Mouse (Mus musculus): ENCODE measurements around the gene Nrip2. TPM values are rescaled to one million over a fixed set of nuclear protein-coding genes. Genes with fewer than 3 reads are reported as not detected.

The Nrip2 gene
- polyA plus RNA-seq (2015; fragmentation: Nextera tagmentation; extraction: Ambion mirVana): 3.8 and 5.2 TPM in 2 replicates

GRCm38 (mm10) chr6:128398996-128399395, at the start of gene Nrip2:
TSS of gene Nrip2 (plus strand) at chr6:128399296.
- Histone ChIP-seq H3K4me3 (peak within 1 kb of the TSS; percentile 3), H3K4me1 (peaks cover 11% of the 10 kb centered on the region; the same call in 1 of the 2 replicates), H3K36me3 (ENCODE audit: poor library complexity, severe bottlenecking) (no peaks in the 10 kb centered on the region), H3K27me3 (no peaks in the 10 kb centered on the region), H3K27ac (peak within 1 kb of the TSS; percentile 4; the same call in 1 of the 2 replicates), H3K4me2 (peak within 1 kb of the TSS; percentile 37), H3K9ac (peak within 1 kb of the TSS; percentile 27; the same call in 1 of the 2 replicates), H3K9me3 (replicated peaks) (no peaks in the 10 kb centered on the region)
- ATAC-seq: no peak
- WGBS: 86% methylated on average over 3 of the region's 3 CpGs

DNA sequence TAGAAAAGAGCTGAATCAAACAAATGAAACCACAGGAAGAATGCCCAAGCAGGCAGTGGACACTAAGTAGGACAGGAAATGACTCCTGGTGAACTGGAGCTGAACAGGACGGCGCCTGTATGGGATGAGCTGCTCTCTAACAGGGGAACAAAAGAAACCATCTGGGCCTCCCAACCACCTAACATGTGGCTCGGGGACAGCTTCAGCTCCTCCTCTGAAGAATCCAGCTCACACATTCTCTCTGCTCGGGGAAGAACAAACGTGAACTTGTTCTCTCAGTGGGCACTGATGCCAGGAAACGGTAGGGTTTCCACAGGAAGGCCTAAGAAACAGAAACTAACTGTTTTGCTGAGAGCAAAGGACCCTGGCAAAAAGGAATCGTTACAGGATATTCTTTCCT, 49.4 kb upstream of the Nrip2 start:
- Histone ChIP-seq H3K36me3 (ENCODE audit: poor library complexity, severe bottlenecking) (peaks cover 12% of the 10 kb centered on the region), H3K27ac (no peak overlapping the region; the same call in 1 of the 2 replicates), H3K9ac (no peak overlapping the region), H3K4me3 (no peak overlapping the region), H3K27me3 (no peaks in the 10 kb centered on the region), H3K9me3 (replicated peaks) (no peaks in the 10 kb centered on the region), H3K4me1 (peaks cover 12% of the 10 kb centered on the region), H3K4me2 (no peak overlapping the region)
- 58% methylated on average over 7 of the region's 7 CpGs for WGBS
- ATAC-seq: no peak

GRCm38 (mm10) chr6:128354140-128354539, 45.0 kb upstream of the Nrip2 start:
- WGBS: 32% methylated on average over 3 of the region's 3 CpGs

GRCm38 (mm10) chr6:128355201-128355681, 43.9 kb upstream of the Nrip2 start:
- ATAC-seq: peak; percentile 78
- Histone ChIP-seq H3K4me1 (peaks cover 25% of the 10 kb centered on the region), H3K27ac (peak overlapping the region; percentile 88), H3K9me3 (replicated peaks) (no peaks in the 10 kb centered on the region), H3K27me3 (no peaks in the 10 kb centered on the region), H3K9ac (peak overlapping the region; percentile 86), H3K4me3 (peak overlapping the region; percentile 73), H3K4me2 (peak overlapping the region; percentile 72), H3K36me3 (ENCODE audit: poor library complexity, severe bottlenecking) (peaks cover 35% of the 10 kb centered on the region)
- under 1% methylated on average over 25 of the region's 28 CpGs for WGBS

More at GRCm38 (mm10) chr6:128354140-128354539, 45.0 kb upstream of the Nrip2 start:
- H3K4me3 ChIP-seq: peak overlapping the region; percentile 73
- no peaks in the 10 kb centered on the region for H3K9me3 ChIP-seq (replicated peaks)
- peaks cover 35% of the 10 kb centered on the region for H3K36me3 ChIP-seq (ENCODE audit: poor library complexity, severe bottlenecking)
- H3K4me2 ChIP-seq: peak overlapping the region; percentile 72
- H3K4me1 ChIP-seq: peaks cover 18% of the 10 kb centered on the region
- H3K9ac ChIP-seq: no peak overlapping the region; the same call in 1 of the 2 replicates
- H3K27me3 ChIP-seq: no peaks in the 10 kb centered on the region
- no peak for ATAC-seq
- H3K27ac ChIP-seq: no peak overlapping the region

DNA sequence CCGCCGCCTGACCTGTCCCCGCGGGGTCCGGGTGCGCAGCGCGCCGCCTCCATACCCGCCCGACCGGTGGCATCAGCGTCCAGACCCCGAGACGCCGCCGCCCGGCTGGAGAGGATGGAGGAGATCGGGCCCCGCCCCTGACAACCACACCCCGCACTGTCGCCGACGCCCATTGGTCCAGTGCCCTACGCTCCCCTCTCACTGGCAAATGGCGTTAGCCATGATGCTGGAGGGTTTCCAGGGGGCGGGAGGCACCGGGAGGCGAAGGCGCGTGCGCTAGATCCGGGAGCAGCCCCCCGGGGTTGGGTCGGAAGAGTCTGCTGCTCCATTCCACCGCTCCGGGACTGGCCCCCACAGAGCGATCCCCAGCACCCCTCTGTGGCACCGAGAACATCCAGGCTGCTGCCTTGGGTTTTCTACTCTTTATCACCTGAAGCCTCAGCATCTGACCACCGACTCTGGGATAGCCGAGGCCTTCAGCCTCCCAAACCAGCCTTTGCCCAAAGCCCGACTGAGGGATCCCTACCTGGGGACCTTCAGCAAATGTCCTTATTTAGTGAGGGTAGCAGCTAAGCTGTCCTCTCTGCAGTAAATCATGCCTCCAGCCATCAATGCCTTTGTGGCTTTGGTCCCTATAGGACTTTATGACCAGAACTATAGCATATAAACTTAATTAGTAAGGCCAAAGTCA, 43.2 kb upstream of the Nrip2 start, which contains the start of gene Tulp3:
TSS of gene Tulp3 (minus strand) at position 126 of the 691 bp plus-strand sequence.
- peak; percentile 99 for ATAC-seq
- no peaks in the 10 kb centered on the region for H3K9me3 ChIP-seq (replicated peaks)
- H3K4me2 ChIP-seq: peak within 1 kb of the TSS; percentile 72
- H3K36me3 ChIP-seq (ENCODE audit: poor library complexity, severe bottlenecking): peaks cover 28% of the 10 kb centered on the region
- H3K4me3 ChIP-seq: peak within 1 kb of the TSS; percentile 73
- peaks cover 31% of the 10 kb centered on the region for H3K4me1 ChIP-seq
- peak within 1 kb of the TSS; percentile 86 for H3K9ac ChIP-seq
- peak within 1 kb of the TSS; percentile 88 for H3K27ac ChIP-seq
- under 1% methylated on average over 41 of the region's 42 CpGs for WGBS
- no peaks in the 10 kb centered on the region for H3K27me3 ChIP-seq

- WGBS: 11% methylated on average over 2 of the region's 2 CpGs
- Histone ChIP-seq H3K9ac (no peak overlapping the region), H3K27me3 (no peaks in the 10 kb centered on the region), H3K4me3 (no peak overlapping the region), H3K9me3 (replicated peaks) (no peaks in the 10 kb centered on the region), H3K27ac (no peak overlapping the region), H3K36me3 (ENCODE audit: poor library complexity, severe bottlenecking) (peaks cover 26% of the 10 kb centered on the region), H3K4me2 (no peak overlapping the region), H3K4me1 (peaks cover 46% of the 10 kb centered on the region)
- ATAC-seq: no peak
Observed at GRCm38 (mm10) chr6:128358999-128359398, 40.1 kb upstream of the Nrip2 start.

GRCm38 (mm10) chr6:128361901-128362300, 37.2 kb upstream of the Nrip2 start:
- WGBS: 13% methylated on average over 9 of the region's 9 CpGs
- H3K27me3 ChIP-seq: no peaks in the 10 kb centered on the region
- peaks cover 51% of the 10 kb centered on the region for H3K4me1 ChIP-seq

DNA sequence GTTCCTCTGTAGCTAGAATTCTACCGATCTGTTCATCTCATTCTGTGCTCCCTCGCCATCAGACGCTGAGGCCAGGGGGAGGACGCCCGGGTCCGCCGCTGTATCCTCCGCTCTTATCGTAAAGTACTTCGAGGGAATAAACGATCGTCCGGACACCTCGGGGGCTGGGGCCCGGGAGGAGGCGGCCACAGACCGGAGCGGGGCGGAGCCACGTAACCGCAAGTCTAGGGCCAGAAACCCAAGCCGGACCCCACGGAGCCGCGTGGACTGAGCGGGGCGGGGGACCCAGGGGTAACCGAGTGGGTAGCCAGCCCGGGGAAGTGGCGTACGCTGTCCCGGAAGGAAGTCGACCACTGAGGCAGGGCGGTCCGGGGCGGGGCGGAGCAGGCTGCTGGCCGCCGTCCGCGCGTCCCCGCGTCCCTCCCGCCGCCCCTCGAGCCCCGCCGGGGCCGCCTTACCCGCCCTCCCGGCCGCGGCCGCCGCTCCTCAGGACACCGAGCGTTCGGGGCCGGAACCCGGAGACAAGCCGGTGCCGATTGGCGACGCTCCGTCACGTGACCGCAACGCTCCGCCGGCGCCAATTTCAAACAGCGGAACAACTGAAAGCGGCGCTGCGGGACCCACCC, 36.6 kb upstream of the Nrip2 start, which contains the start of the genes Rhno1 and Foxm1:
TSS of gene Rhno1 (minus strand) at position 531 of the 626 bp plus-strand sequence.
TSS of gene Foxm1 (plus strand) at position 587 of the 626 bp plus-strand sequence.
- under 1% methylated on average over 63 of the region's 76 CpGs for WGBS
- Histone ChIP-seq H3K9ac (peak within 1 kb of the TSS; percentile 93), H3K4me1 (peaks cover 51% of the 10 kb centered on the region), H3K4me2 (peak within 1 kb of the TSS; percentile 91), H3K27me3 (no peaks in the 10 kb centered on the region), H3K4me3 (peak within 1 kb of the TSS; percentile 93), H3K36me3 (ENCODE audit: poor library complexity, severe bottlenecking) (peaks cover 35% of the 10 kb centered on the region), H3K9me3 (replicated peaks) (no peaks in the 10 kb centered on the region), H3K27ac (peak within 1 kb of the TSS; percentile 92)
- peak; percentile 90 for ATAC-seq

More at GRCm38 (mm10) chr6:128361901-128362300, 37.2 kb upstream of the Nrip2 start:
- peak overlapping the region; percentile 91 for H3K4me2 ChIP-seq
- H3K4me3 ChIP-seq: peak overlapping the region; percentile 93
- peak overlapping the region; percentile 93 for H3K9ac ChIP-seq
- peak overlapping the region; percentile 92 for H3K27ac ChIP-seq
- no peaks in the 10 kb centered on the region for H3K9me3 ChIP-seq (replicated peaks)
- no peak for ATAC-seq
- peaks cover 35% of the 10 kb centered on the region for H3K36me3 ChIP-seq (ENCODE audit: poor library complexity, severe bottlenecking)

GRCm38 (mm10) chr6:128363007-128363825, 35.9 kb upstream of the Nrip2 start:
- Histone ChIP-seq H3K4me1 (peaks cover 51% of the 10 kb centered on the region), H3K4me2 (peak overlapping the region; percentile 91), H3K9me3 (replicated peaks) (no peaks in the 10 kb centered on the region), H3K27ac (peak overlapping the region; percentile 92), H3K9ac (peak overlapping the region; percentile 93), H3K4me3 (peak overlapping the region; percentile 93), H3K36me3 (ENCODE audit: poor library complexity, severe bottlenecking) (peaks cover 33% of the 10 kb centered on the region), H3K27me3 (no peaks in the 10 kb centered on the region)
- no peak for ATAC-seq
- WGBS: under 1% methylated on average over 36 of the region's 46 CpGs

- 0 out of 2 replicates have a peak overlapping the region, but pooled peaks have one; percentile 1 for H3K4me3 ChIP-seq
- no peak overlapping the region; the same call in 1 of the 2 replicates for H3K9ac ChIP-seq
- no peak for ATAC-seq
- H3K4me2 ChIP-seq: peak overlapping the region; percentile 91
- no peaks in the 10 kb centered on the region for H3K9me3 ChIP-seq (replicated peaks)
- H3K36me3 ChIP-seq (ENCODE audit: poor library complexity, severe bottlenecking): peaks cover 41% of the 10 kb centered on the region
- no peak overlapping the region for H3K27ac ChIP-seq
- no peaks in the 10 kb centered on the region for H3K27me3 ChIP-seq
- 82% methylated on average over 6 of the region's 6 CpGs for WGBS
- peaks cover 49% of the 10 kb centered on the region for H3K4me1 ChIP-seq
Observed at GRCm38 (mm10) chr6:128364721-128365120, 34.4 kb upstream of the Nrip2 start.

- H3K9ac ChIP-seq: no peak overlapping the region
- WGBS: 92% methylated on average over 5 of the region's 5 CpGs
- no peak overlapping the region for H3K4me2 ChIP-seq
- no peaks in the 10 kb centered on the region for H3K9me3 ChIP-seq (replicated peaks)
- H3K36me3 ChIP-seq (ENCODE audit: poor library complexity, severe bottlenecking): peaks cover 58% of the 10 kb centered on the region
- peaks cover 31% of the 10 kb centered on the region for H3K4me1 ChIP-seq
- H3K4me3 ChIP-seq: no peak overlapping the region
- no peak overlapping the region for H3K27ac ChIP-seq
- H3K27me3 ChIP-seq: no peaks in the 10 kb centered on the region
- ATAC-seq: no peak
Observed at GRCm38 (mm10) chr6:128366466-128366865, 32.6 kb upstream of the Nrip2 start.
